Mouse (Mus musculus): ENCODE measurements around the gene Phactr3. TPM values are rescaled to one million over a fixed set of nuclear protein-coding genes. Genes with fewer than 3 reads are reported as not detected.

Gene Phactr3
- 63.2 and 69.6 TPM in 2 replicates for polyA plus RNA-seq (2015; fragmentation: Nextera tagmentation; extraction: Ambion mirVana)

GRCm38 (mm10) chr2:178118801-178119560 lies at the start of gene Phactr3:
Phactr3 (plus strand) TSS chr2:178118975.

GRCm38 (mm10) chr2:178078166-178078717 lies 40.5 kb upstream of the Phactr3 start, which contains the start of gene Zfp931:
Zfp931 (minus strand) TSS chr2:178078476.

Other genes starting within 250 kb of the Phactr3 start
- 2.6 and 3.2 TPM in 2 replicates for gene Gm14327, start 221.9 kb upstream of the Phactr3 start, polyA plus RNA-seq (2015; fragmentation: Nextera tagmentation; extraction: Ambion mirVana)
- gene Zfp972, start 193.4 kb upstream of the Phactr3 start, polyA plus RNA-seq (2015; fragmentation: Nextera tagmentation; extraction: Ambion mirVana) = not detected in 2 replicates
- 23.8 and 25.1 TPM in 2 replicates for gene Gm14326, start 161.7 kb upstream of the Phactr3 start, polyA plus RNA-seq (2015; fragmentation: Nextera tagmentation; extraction: Ambion mirVana)
- 14.7 and 16.6 TPM in 2 replicates for gene Zfp971, start 95.7 kb upstream of the Phactr3 start, polyA plus RNA-seq (2015; fragmentation: Nextera tagmentation; extraction: Ambion mirVana)
- gene Zfp931, start 40.5 kb upstream of the Phactr3 start, polyA plus RNA-seq (2015; fragmentation: Nextera tagmentation; extraction: Ambion mirVana) = 19.6 and 20.8 TPM in 2 replicates

Data from neural tube, postnatal 0 days (tissue).